Mouse (Mus musculus) hindbrain, embryonic 12.5 days (tissue): ENCODE measurements around the gene Pced1b. TPM values are rescaled to one million over a fixed set of nuclear protein-coding genes. Genes with fewer than 3 reads are reported as not detected.

Experiments used
- ATAC-seq: fragments of 200-750 bp; cut with Nextera tagmentation; 2 replicates; pipeline ENCODE4 v1.8.0; 2017; ENCODE audit warnings: moderate TSS enrichment; ENCODE audit not compliant: low FRiP score
- H3K27ac ChIP-seq: fragments of 300-500 bp; sonication (generic); 2 replicates; pipeline ENCODE4 v1.5.1; 2016; ENCODE audit warnings: mild to moderate bottlenecking
- H3K27me3 ChIP-seq: fragments of 300-500 bp; sonication (generic); 2 replicates; pipeline ENCODE4 v1.6.1; 2016; ENCODE audit warnings: mild to moderate bottlenecking
- H3K36me3 ChIP-seq: fragments of 300-500 bp; sonication (generic); 2 replicates; pipeline ENCODE4 v1.6.1; 2016; ENCODE audit warnings: mild to moderate bottlenecking
- H3K4me1 ChIP-seq: fragments of 300-500 bp; sonication (generic); 2 replicates; pipeline ENCODE4 v1.6.1; 2016
- H3K4me2 ChIP-seq: fragments of 300-500 bp; sonication (generic); replicated peaks from 2 replicates; pipeline ENCODE4 v1.6.1; 2016; ENCODE audit warnings: mild to moderate bottlenecking
- H3K4me3 ChIP-seq: fragments of 300-500 bp; sonication (generic); 2 replicates; pipeline ENCODE4 v1.5.1; 2016; ENCODE audit warnings: mild to moderate bottlenecking
- H3K9ac ChIP-seq: fragments of 300-500 bp; sonication (generic); 2 replicates; pipeline ENCODE4 v1.6.1; 2016; ENCODE audit warnings: mild to moderate bottlenecking, moderate library complexity
- H3K9me3 ChIP-seq: fragments of 300-500 bp; sonication (generic); replicated peaks from 2 replicates; pipeline ENCODE4 v1.6.1; 2016; ENCODE audit warnings: mild to moderate bottlenecking
- WGBS: fragments of 180-500 bp; shearing (Covaris S2); methylation state at CpG from one replicate; pipeline ENCODE4 v1.1.7; 2016; 5-methylcytosine and 5-hydroxymethylcytosine counted together
- polyA plus RNA-seq: library from polyadenylated mRNA; unstranded; fragments of >200 nt; fragmentation: Nextera tagmentation; extraction: Ambion mirVana; gene quantifications from 2 replicates; pipeline ENCODE4 v1.2.1, GENCODE M21; 2016

Pced1b gene
- polyA plus RNA-seq, 1 experiment from 2014 or later, result 3.5 TPM

- Histone ChIP-seq H3K9me3 (no peaks in the 10 kb centered on the region), H3K27ac (no peak overlapping the region), H3K36me3 (no peaks in the 10 kb centered on the region), H3K4me1 (no peaks in the 10 kb centered on the region), H3K9ac (no peak overlapping the region), H3K27me3 (no peaks in the 10 kb centered on the region), H3K4me2 (no peak overlapping the region), H3K4me3 (no peak overlapping the region)
- no peak for ATAC-seq
- 56% methylated on average over 9 of the region's 9 CpGs for WGBS
Measured at GRCm38 (mm10) chr15:97236943-97237342, 10.0 kb upstream of the Pced1b start.

GRCm38 (mm10) chr15:97245392-97245791, 1.5 kb upstream of the Pced1b start:
- Histone ChIP-seq H3K4me3 (no peak overlapping the region), H3K4me2 (no peak overlapping the region)
- no peak for ATAC-seq

GRCm38 (mm10) chr15:97246256-97246655, 651 bp upstream of the Pced1b start:
- Histone ChIP-seq H3K27me3 (peaks cover 13% of the 10 kb centered on the region; the same call in 1 of the 2 replicates), H3K4me1 (peaks cover 12% of the 10 kb centered on the region), H3K4me3 (peak overlapping the region; percentile 88), H3K9me3 (no peaks in the 10 kb centered on the region), H3K9ac (no peak overlapping the region), H3K27ac (no peak overlapping the region), H3K36me3 (0 out of 2 replicates have a peak, but pooled peaks cover 3% of the 10 kb centered on the region), H3K4me2 (peak overlapping the region; percentile 84)
- no peak for ATAC-seq
- WGBS, result 23% methylated on average over 14 of the region's 14 CpGs

More at GRCm38 (mm10) chr15:97245392-97245791, 1.5 kb upstream of the Pced1b start:
- Histone ChIP-seq H3K27ac (no peak overlapping the region), H3K4me1 (peaks cover 12% of the 10 kb centered on the region), H3K9ac (no peak overlapping the region), H3K9me3 (no peaks in the 10 kb centered on the region), H3K36me3 (0 out of 2 replicates have a peak, but pooled peaks cover 3% of the 10 kb centered on the region), H3K27me3 (peaks cover 13% of the 10 kb centered on the region; the same call in 1 of the 2 replicates)
- WGBS, result 89% methylated on average over 18 of the region's 18 CpGs

GRCm38 (mm10) chr15:97247791-97248161, 869 bp downstream of the Pced1b start:
- Histone ChIP-seq H3K9ac (peak overlapping the region; percentile 94), H3K9me3 (no peaks in the 10 kb centered on the region), H3K4me3 (peak overlapping the region; percentile 88), H3K4me2 (peak overlapping the region; percentile 84), H3K36me3 (0 out of 2 replicates have a peak, but pooled peaks cover 3% of the 10 kb centered on the region), H3K4me1 (peaks cover 12% of the 10 kb centered on the region), H3K27ac (peak overlapping the region; percentile 88), H3K27me3 (peaks cover 13% of the 10 kb centered on the region; the same call in 1 of the 2 replicates)
- WGBS, result 1% methylated on average over 14 of the region's 14 CpGs
- peak; percentile 56; the same call in 1 of the 2 replicates for ATAC-seq

- Histone ChIP-seq H3K4me3 (peak overlapping the region; percentile 88), H3K27me3 (peaks cover 13% of the 10 kb centered on the region; the same call in 1 of the 2 replicates), H3K4me1 (peaks cover 12% of the 10 kb centered on the region), H3K27ac (no peak overlapping the region), H3K9me3 (no peaks in the 10 kb centered on the region), H3K36me3 (0 out of 2 replicates have a peak, but pooled peaks cover 3% of the 10 kb centered on the region), H3K9ac (0 out of 2 replicates have a peak overlapping the region, but pooled peaks have one; percentile 94), H3K4me2 (peak overlapping the region; percentile 84)
- no peak for ATAC-seq
- WGBS, result 50% methylated on average over 8 of the region's 8 CpGs
Measured at GRCm38 (mm10) chr15:97248296-97248695, 1.4 kb downstream of the Pced1b start.

GRCm38 (mm10) chr15:97249322-97249721, 2.4 kb downstream of the Pced1b start:
- Histone ChIP-seq H3K27ac (no peak overlapping the region), H3K36me3 (0 out of 2 replicates have a peak, but pooled peaks cover 3% of the 10 kb centered on the region), H3K9me3 (no peaks in the 10 kb centered on the region), H3K4me1 (peaks cover 12% of the 10 kb centered on the region), H3K4me2 (no peak overlapping the region), H3K4me3 (no peak overlapping the region), H3K27me3 (peaks cover 13% of the 10 kb centered on the region; the same call in 1 of the 2 replicates), H3K9ac (no peak overlapping the region)
- no peak for ATAC-seq
- WGBS, result 94% methylated on average over 10 of the region's 10 CpGs

GRCm38 (mm10) chr15:97252493-97253034, 5.7 kb downstream of the Pced1b start:
- H3K9ac ChIP-seq, result no peak overlapping the region
- 0 out of 2 replicates have a peak, but pooled peaks cover 3% of the 10 kb centered on the region for H3K36me3 ChIP-seq
- H3K4me2 ChIP-seq, result no peak overlapping the region
- 86% methylated on average over 8 of the region's 8 CpGs for WGBS
- H3K4me3 ChIP-seq, result no peak overlapping the region
- no peaks in the 10 kb centered on the region for H3K9me3 ChIP-seq
- no peak for ATAC-seq
- H3K27me3 ChIP-seq, result no peaks in the 10 kb centered on the region
- no peak overlapping the region for H3K27ac ChIP-seq
- peaks cover 8% of the 10 kb centered on the region; the same call in 1 of the 2 replicates for H3K4me1 ChIP-seq

- 0 out of 2 replicates have a peak, but pooled peaks cover 3% of the 10 kb centered on the region for H3K36me3 ChIP-seq
- no peak for ATAC-seq
- no peak overlapping the region for H3K9ac ChIP-seq
- WGBS, result 95% methylated on average over 4 of the region's 4 CpGs
- no peaks in the 10 kb centered on the region for H3K9me3 ChIP-seq
- H3K4me2 ChIP-seq, result no peak overlapping the region
- no peaks in the 10 kb centered on the region for H3K4me1 ChIP-seq
- no peak overlapping the region for H3K27ac ChIP-seq
- H3K4me3 ChIP-seq, result no peak overlapping the region
- H3K27me3 ChIP-seq, result no peaks in the 10 kb centered on the region
Measured at GRCm38 (mm10) chr15:97254375-97254774, 7.5 kb downstream of the Pced1b start.

GRCm38 (mm10) chr15:97255800-97256199, 8.9 kb downstream of the Pced1b start:
- Histone ChIP-seq H3K27ac (no peak overlapping the region), H3K9me3 (no peaks in the 10 kb centered on the region), H3K27me3 (no peaks in the 10 kb centered on the region), H3K4me1 (no peaks in the 10 kb centered on the region), H3K4me2 (no peak overlapping the region), H3K36me3 (no peaks in the 10 kb centered on the region), H3K9ac (no peak overlapping the region), H3K4me3 (no peak overlapping the region)
- ATAC-seq, result no peak
- WGBS, result 95% methylated on average over 3 of the region's 3 CpGs

GRCm38 (mm10) chr15:97256411-97256810, 9.5 kb downstream of the Pced1b start:
- WGBS, result 94% methylated on average over 11 of the region's 11 CpGs
- Histone ChIP-seq H3K27ac (no peak overlapping the region), H3K36me3 (no peaks in the 10 kb centered on the region), H3K4me3 (no peak overlapping the region), H3K9ac (no peak overlapping the region), H3K4me2 (no peak overlapping the region), H3K27me3 (no peaks in the 10 kb centered on the region), H3K4me1 (no peaks in the 10 kb centered on the region), H3K9me3 (no peaks in the 10 kb centered on the region)
- ATAC-seq, result no peak

- no peak overlapping the region for H3K27ac ChIP-seq
- no peak overlapping the region for H3K4me3 ChIP-seq
- H3K36me3 ChIP-seq, result no peaks in the 10 kb centered on the region
- H3K4me1 ChIP-seq, result no peaks in the 10 kb centered on the region
- H3K27me3 ChIP-seq, result no peaks in the 10 kb centered on the region
- H3K4me2 ChIP-seq, result no peak overlapping the region
- H3K9ac ChIP-seq, result no peak overlapping the region
- 84% methylated on average over 8 of the region's 8 CpGs for WGBS
- H3K9me3 ChIP-seq, result no peaks in the 10 kb centered on the region
- ATAC-seq, result no peak
Measured at GRCm38 (mm10) chr15:97257206-97257775, 10.4 kb downstream of the Pced1b start.

GRCm38 (mm10) chr15:97258483-97259230, 11.8 kb downstream of the Pced1b start:
- H3K4me3 ChIP-seq, result no peak overlapping the region
- WGBS, result 88% methylated on average over 17 of the region's 17 CpGs
- H3K9ac ChIP-seq, result no peak overlapping the region
- H3K4me2 ChIP-seq, result no peak overlapping the region
- H3K36me3 ChIP-seq, result no peaks in the 10 kb centered on the region
- ATAC-seq, result no peak
- H3K9me3 ChIP-seq, result no peaks in the 10 kb centered on the region
- H3K27me3 ChIP-seq, result no peaks in the 10 kb centered on the region
- H3K4me1 ChIP-seq, result no peaks in the 10 kb centered on the region
- H3K27ac ChIP-seq, result no peak overlapping the region
